Mouse (Mus musculus) embryo, embryonic 9.5 days (tissue): ENCODE results near the gene Atg13.

Experiments used
- DNase-seq: peaks from one replicate; pipeline ENCODE4 v3.0.0-alpha.2; 2017; ENCODE audit errors: extremely low spot score

The Atg13 gene

GRCm38 (mm10) chr2:91649152-91649551 is 61.2 kb downstream of the Atg13 start:
- DNase-seq: peak; percentile 7

DNA sequence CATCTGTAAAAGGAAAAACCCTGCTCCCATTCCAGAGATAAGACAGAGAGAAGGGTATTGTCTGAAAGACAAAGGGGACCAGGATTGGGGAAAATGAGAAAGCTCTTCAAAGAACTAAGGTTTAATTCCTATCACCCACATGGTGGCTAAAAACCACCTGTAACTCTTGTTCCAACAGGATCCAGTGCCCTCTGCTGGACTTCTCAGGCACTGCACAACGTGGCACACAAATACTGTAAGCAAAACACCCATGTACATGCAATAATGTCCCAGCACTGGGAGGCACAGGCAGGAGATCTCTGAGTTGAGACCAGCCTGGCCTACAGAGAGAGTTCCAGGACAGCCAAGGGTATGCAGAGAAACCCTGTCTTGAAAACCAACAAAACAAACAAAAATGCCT is 63.6 kb downstream of the Atg13 start:
- DNase-seq: peak; percentile 41

DNA sequence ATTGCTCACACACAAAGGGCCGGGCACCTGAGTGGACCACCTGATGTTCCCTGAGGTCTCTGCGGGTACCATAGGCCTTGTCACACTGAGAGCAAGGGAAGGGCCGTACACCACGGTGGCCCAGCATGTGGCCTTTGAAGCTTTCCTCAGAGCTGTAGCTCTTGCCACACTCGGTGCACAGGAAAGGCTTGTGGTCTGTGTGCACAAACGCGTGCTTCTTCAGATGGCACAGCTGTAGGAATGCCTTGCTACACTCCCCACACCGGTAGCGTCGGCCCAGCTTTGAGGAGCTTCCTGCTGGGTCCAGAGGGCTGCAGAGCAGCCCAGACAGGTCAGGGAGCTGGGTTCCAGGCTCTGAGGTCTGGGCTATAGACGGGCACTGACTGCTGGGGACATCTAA is 64.6 kb downstream of the Atg13 start:
- no peak for DNase-seq

- no peak for DNase-seq
Measured at GRCm38 (mm10) chr2:91645354-91645753, 65.0 kb downstream of the Atg13 start.

DNA sequence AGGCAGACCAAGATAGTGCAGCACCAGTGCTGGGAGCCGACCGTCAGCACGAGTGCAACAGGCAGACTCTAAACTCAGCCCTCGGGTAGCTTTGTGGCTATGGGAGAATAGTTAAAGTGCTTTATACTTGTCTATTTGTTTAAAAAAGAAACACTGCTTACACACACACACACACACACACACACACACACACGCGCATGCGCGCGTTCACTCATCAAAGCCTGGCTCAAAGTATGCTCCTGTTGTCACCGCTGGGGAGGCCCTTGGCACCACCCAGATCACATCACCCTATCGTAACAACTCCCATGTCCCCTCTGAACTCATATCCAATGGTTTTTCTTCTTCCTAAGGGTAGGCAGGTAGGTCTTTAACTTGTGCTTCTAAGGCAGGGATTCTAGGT is 66.4 kb downstream of the Atg13 start:
- DNase-seq: no peak

GRCm38 (mm10) chr2:91642825-91643415 is 67.5 kb downstream of the Atg13 start:
- DNase-seq: no peak

- DNase-seq: no peak
Measured at GRCm38 (mm10) chr2:91638931-91639330, 71.4 kb downstream of the Atg13 start.

- no peak for DNase-seq
Measured at GRCm38 (mm10) chr2:91636727-91637338, 73.5 kb downstream of the Atg13 start.

GRCm38 (mm10) chr2:91636229-91636628 is 74.1 kb downstream of the Atg13 start, which contains the start of gene F2:
Gene F2, minus strand, starts transcription at chr2:91636414.
- DNase-seq: no peak

- DNase-seq: no peak
Measured at GRCm38 (mm10) chr2:91635486-91635885, 74.9 kb downstream of the Atg13 start.

DNA sequence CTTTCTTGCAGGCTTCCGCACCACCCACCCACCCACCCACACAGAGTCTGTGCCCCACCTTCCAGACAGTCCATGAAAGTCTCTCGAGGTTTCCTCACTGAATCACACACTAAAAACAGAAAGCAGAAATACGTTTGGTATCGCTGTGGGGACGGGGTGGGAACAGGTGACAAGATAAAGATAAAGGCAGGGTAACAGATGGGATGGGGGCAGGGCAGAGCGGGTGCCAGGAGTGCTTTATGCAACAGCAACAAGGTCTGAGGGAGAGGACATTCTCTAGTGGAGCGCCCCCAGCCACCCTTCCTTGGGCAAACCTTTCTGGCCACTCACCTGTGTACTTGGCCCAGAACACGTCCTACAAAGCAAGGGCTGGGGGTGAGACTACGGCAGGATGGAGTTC is 75.5 kb downstream of the Atg13 start:
- DNase-seq: no peak

DNA sequence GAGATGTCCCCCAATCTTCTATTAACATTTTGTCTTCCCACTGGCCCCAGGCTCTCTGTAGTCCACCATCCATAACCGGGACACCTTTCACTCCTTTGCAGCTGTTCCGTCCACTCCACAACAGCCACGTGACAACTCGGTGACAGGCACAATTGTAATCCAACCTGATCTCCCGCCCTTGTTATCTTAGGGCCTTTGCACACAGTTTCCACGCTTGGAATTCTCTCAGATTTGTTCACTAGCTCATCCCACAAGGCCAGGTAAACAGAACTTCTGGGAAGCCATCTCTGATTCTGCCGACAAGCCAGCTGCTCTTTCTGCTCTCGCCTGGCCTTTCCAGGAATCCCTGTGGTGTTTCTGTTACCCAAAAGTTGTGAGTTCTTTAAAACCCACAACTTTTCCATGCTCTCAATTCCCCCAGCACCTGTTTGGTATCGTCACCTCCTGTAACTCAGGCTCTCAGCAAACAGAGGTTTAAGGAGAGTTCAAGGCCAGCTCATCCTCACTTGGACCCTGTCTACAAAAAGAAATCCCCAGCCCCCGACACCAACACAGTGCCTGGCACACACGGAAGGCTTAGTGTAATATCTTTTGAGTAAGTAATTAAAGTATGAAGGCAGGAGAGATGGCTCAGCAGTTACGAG is 76.9 kb downstream of the Atg13 start:
- no peak for DNase-seq

DNA sequence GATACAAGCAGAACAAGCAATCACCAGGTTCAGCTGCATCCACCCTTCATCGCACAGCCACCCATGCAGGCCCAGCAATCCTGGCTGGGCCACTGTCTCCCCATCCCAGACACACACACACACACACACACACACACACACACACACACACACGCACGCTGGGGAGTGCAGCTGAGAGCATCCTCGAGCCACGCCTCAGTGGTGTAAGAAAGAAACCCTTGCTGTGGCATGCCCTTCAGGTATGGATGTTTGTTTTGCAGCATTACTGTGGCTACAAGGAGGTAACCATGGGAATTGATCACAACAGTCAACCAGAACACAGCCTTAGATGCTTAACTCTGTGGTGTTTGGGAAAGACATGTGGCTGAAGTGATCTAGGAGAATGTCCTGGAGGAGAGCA is 78.1 kb downstream of the Atg13 start:
- DNase-seq: no peak

GRCm38 (mm10) chr2:91631826-91632225 is 78.5 kb downstream of the Atg13 start:
- DNase-seq: no peak

DNA sequence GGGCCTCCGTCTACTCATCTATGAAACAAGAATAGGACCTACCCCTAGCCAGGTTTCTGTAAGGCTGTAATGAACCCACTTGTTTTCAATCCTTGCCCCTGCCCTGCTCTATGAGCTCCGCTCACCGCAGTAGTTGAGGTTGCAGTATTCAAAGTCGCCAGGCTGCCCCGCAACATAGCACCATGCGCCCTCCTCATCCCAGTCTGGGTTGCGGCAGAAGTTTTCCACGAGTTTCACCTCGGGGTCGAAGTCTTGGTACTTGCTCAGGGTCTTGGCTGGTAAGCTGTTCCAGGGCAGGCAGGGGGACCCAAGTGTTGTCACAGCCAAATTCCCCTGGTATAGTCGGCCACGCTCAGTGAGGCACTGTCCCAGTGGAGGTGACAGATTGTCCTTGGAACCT is 80.0 kb downstream of the Atg13 start:
- DNase-seq: no peak

DNA sequence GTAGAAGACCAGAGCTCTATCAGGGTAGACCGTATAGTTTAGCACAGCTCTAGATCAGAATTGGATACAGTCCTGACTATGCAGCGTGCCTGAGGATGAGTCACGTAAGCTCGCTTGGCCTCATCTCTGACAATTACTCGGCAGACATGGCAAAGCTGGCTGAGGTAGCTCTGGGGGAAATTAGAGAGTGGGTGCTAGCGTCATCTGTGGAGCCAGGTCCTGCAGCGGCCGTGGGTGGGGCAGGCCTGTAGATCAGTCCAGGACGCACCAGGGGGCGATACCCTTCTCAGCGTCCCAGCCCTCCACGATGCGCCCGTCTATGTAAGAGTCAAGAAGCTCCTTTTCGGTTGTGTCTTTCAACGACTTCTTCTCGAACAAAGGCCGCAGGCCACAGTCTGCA is 80.7 kb downstream of the Atg13 start:
- no peak for DNase-seq

- DNase-seq: no peak
Measured at GRCm38 (mm10) chr2:91628171-91628570, 82.2 kb downstream of the Atg13 start.

DNA sequence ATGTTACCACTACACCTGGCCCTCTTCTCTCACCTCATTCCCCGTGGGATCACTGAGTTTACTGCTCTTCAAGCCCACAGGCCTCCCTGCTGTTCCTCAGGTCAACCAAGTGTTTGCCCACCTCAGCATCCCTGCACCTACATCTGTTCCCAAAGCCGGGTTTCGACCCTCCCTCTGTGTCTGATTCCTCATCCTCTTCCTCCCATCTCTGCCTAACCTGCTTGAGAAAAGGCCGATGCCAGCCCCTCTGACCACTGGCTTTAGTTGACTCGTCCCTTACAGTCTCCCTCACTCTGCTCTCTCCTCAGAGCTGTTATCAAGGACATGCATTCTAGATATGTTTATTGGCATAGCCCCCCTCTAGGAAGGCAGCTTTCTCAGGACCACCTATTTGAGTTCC is 82.9 kb downstream of the Atg13 start:
- no peak for DNase-seq
